Mouse (Mus musculus): ENCODE results near the gene Vmn1r82. TPM values are rescaled to one million over a fixed set of nuclear protein-coding genes. Genes with fewer than 3 reads are reported as not detected.

Vmn1r82 gene
- not detected in 2 replicates for polyA plus RNA-seq (2014; fragmentation: Nextera tagmentation; extraction: Ambion mirVana)

- H3K9ac ChIP-seq, result no peak within 1 kb of the TSS
- H3K4me1 ChIP-seq (replicated peaks; ENCODE audit: control insufficient read depth, insufficient read depth, low read length), result no peaks in the 10 kb centered on the region
- 68% methylated on average over 2 of the region's 2 CpGs for WGBS
- no peak within 1 kb of the TSS for H3K4me2 ChIP-seq (replicated peaks)
- no peak for DNase-seq (ENCODE audit: low spot score)
- no peaks in the 10 kb centered on the region for H3K36me3 ChIP-seq (replicated peaks; ENCODE audit: control insufficient read depth, insufficient read depth)
- H3K27ac ChIP-seq, result no peak within 1 kb of the TSS
- ATAC-seq (ENCODE audit: low FRiP score), result no peak
- no peak within 1 kb of the TSS for H3K4me3 ChIP-seq (replicated peaks; ENCODE audit: low read length)
- no peaks in the 10 kb centered on the region for H3K27me3 ChIP-seq (ENCODE audit: control insufficient read depth, insufficient read depth, low read length)
- peaks cover 26% of the 10 kb centered on the region for H3K9me3 ChIP-seq (ENCODE audit: control insufficient read depth, low read length)
Observed at GRCm38 (mm10) chr7:12300130-12300529, at the start of gene Vmn1r82. Gene Vmn1r82 (plus strand): TSS chr7:12300430.

GRCm38 (mm10) chr7:12268169-12268568 lies 32.1 kb upstream of the Vmn1r82 start, which contains the start of gene Vmn1r81:
Gene Vmn1r81 (minus strand): TSS chr7:12268269.
- WGBS, result 69% methylated on average over 1 of the region's 1 CpGs
- DNase-seq (ENCODE audit: low spot score) (no peak), ATAC-seq (ENCODE audit: low FRiP score) (no peak)
- Histone ChIP-seq H3K4me1 (replicated peaks; ENCODE audit: control insufficient read depth, insufficient read depth, low read length) (no peaks in the 10 kb centered on the region), H3K9me3 (ENCODE audit: control insufficient read depth, low read length) (0 out of 2 replicates have a peak, but pooled peaks cover 6% of the 10 kb centered on the region), H3K27ac (no peak within 1 kb of the TSS), H3K36me3 (replicated peaks; ENCODE audit: control insufficient read depth, insufficient read depth) (no peaks in the 10 kb centered on the region), H3K4me3 (replicated peaks; ENCODE audit: low read length) (no peak within 1 kb of the TSS), H3K9ac (no peak within 1 kb of the TSS), H3K27me3 (ENCODE audit: control insufficient read depth, insufficient read depth, low read length) (no peaks in the 10 kb centered on the region), H3K4me2 (replicated peaks) (no peak within 1 kb of the TSS)

DNA sequence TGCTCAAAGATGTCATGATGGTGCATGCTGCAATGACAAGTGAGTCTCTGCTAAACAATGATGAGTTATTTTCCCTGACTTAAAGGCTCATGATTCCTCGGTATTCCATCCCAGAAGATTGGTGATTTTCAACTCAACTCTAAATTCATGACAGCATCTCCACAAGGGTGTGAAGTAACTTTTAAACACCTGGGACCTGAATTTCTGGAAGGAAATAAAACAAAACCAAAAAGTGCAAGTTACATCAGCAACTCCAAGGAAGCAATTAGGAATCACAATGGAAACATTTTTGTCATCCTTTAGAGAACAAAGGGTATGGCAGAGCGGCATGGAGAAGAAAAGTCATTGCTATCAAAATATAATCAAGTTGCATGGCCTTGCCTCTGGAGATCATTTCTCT lies 29.2 kb downstream of the Vmn1r82 start, which contains the start of gene Vmn1r83:
TSS of gene Vmn1r83 (minus strand) at position 101 of the 400 bp plus-strand sequence.
- no peak within 1 kb of the TSS for H3K4me2 ChIP-seq (replicated peaks)
- H3K27ac ChIP-seq, result no peak within 1 kb of the TSS
- ATAC-seq (ENCODE audit: low FRiP score) (no peak), DNase-seq (ENCODE audit: low spot score) (no peak)
- WGBS, result 83% methylated on average over 2 of the region's 2 CpGs
- no peaks in the 10 kb centered on the region for H3K36me3 ChIP-seq (replicated peaks; ENCODE audit: control insufficient read depth, insufficient read depth)
- H3K4me1 ChIP-seq (replicated peaks; ENCODE audit: control insufficient read depth, insufficient read depth, low read length), result no peaks in the 10 kb centered on the region
- no peak within 1 kb of the TSS for H3K9ac ChIP-seq
- H3K4me3 ChIP-seq (replicated peaks; ENCODE audit: low read length), result no peak within 1 kb of the TSS
- H3K9me3 ChIP-seq (ENCODE audit: control insufficient read depth, low read length), result peaks cover 37% of the 10 kb centered on the region
- no peaks in the 10 kb centered on the region for H3K27me3 ChIP-seq (ENCODE audit: control insufficient read depth, insufficient read depth, low read length)

Other genes starting within 250 kb of the Vmn1r82 start
- gene Vmn1r78, start 150.2 kb upstream of the Vmn1r82 start, polyA plus RNA-seq (2014; fragmentation: Nextera tagmentation; extraction: Ambion mirVana), result not detected in 2 replicates
- not detected in 2 replicates for gene Vmn1r79, start 129.2 kb upstream of the Vmn1r82 start, polyA plus RNA-seq (2014; fragmentation: Nextera tagmentation; extraction: Ambion mirVana)
- not detected in 2 replicates for gene Vmn1r80, start 111.1 kb upstream of the Vmn1r82 start, polyA plus RNA-seq (2014; fragmentation: Nextera tagmentation; extraction: Ambion mirVana)
- gene Vmn1r81, start 32.2 kb upstream of the Vmn1r82 start, polyA plus RNA-seq (2014; fragmentation: Nextera tagmentation; extraction: Ambion mirVana), result not detected in 2 replicates
- gene Vmn1r83, start 29.1 kb downstream of the Vmn1r82 start, polyA plus RNA-seq (2014; fragmentation: Nextera tagmentation; extraction: Ambion mirVana), result not detected in 2 replicates
- not detected in 2 replicates for gene Vmn1r84, start 68.8 kb downstream of the Vmn1r82 start, polyA plus RNA-seq (2014; fragmentation: Nextera tagmentation; extraction: Ambion mirVana)
- 11.6 and 11.7 TPM in 2 replicates for gene Zfp551, start 122.3 kb downstream of the Vmn1r82 start, polyA plus RNA-seq (2014; fragmentation: Nextera tagmentation; extraction: Ambion mirVana)
- 47.1 and 49.4 TPM in 2 replicates for gene Zfp606, start 177.9 kb downstream of the Vmn1r82 start, polyA plus RNA-seq (2014; fragmentation: Nextera tagmentation; extraction: Ambion mirVana)
- not detected in 2 replicates for gene 2900092C05Rik, start 212.1 kb downstream of the Vmn1r82 start, polyA plus RNA-seq (2014; fragmentation: Nextera tagmentation; extraction: Ambion mirVana)

All from hindbrain, embryonic 14.5 days (tissue).